Mouse (Mus musculus) liver, embryonic 13.5 days (tissue): ENCODE results near the gene Hoxd13. TPM values are rescaled to one million over a fixed set of nuclear protein-coding genes. Genes with fewer than 3 reads are reported as not detected.

Source experiments
- ATAC-seq: fragments of 200-750 bp; cut with Nextera tagmentation; 2 replicates; pipeline ENCODE4 v1.8.0; 2017; ENCODE audit warnings: low read depth, mild to moderate bottlenecking, moderate number of reproducible peaks, moderate library complexity
- DNase-seq: peaks from one replicate; pipeline ENCODE4 v3.0.0; 2022
- H3K27ac ChIP-seq: fragments of 300-500 bp; sonication (generic); 2 replicates; pipeline ENCODE4 v1.5.1; 2015; ENCODE audit warnings: moderate library complexity, mild to moderate bottlenecking, inconsistent platforms
- H3K27me3 ChIP-seq: fragments of 300-500 bp; sonication (generic); 2 replicates; pipeline ENCODE4 v1.6.1; 2015; ENCODE audit warnings: mild to moderate bottlenecking, inconsistent platforms
- H3K36me3 ChIP-seq: fragments of 300-500 bp; sonication (generic); 2 replicates; pipeline ENCODE4 v1.6.1; 2015; ENCODE audit warnings: mild to moderate bottlenecking, inconsistent platforms
- H3K4me1 ChIP-seq: fragments of 300-500 bp; sonication (generic); replicated peaks from 2 replicates; pipeline ENCODE4 v1.6.1; 2015; ENCODE audit warnings: inconsistent platforms
- H3K4me2 ChIP-seq: fragments of 300-500 bp; sonication (generic); 2 replicates; pipeline ENCODE4 v1.6.1; 2015; ENCODE audit warnings: inconsistent platforms, mild to moderate bottlenecking, moderate library complexity
- H3K4me3 ChIP-seq: fragments of 300-500 bp; sonication (generic); replicated peaks from 2 replicates; pipeline ENCODE4 v1.5.1; 2015; ENCODE audit warnings: mild to moderate bottlenecking, inconsistent platforms
- H3K9ac ChIP-seq: fragments of 300-500 bp; sonication (generic); 2 replicates; pipeline ENCODE4 v1.6.1; 2015; ENCODE audit warnings: mild to moderate bottlenecking, inconsistent platforms
- H3K9me3 ChIP-seq: fragments of 300-500 bp; sonication (generic); replicated peaks from 2 replicates; pipeline ENCODE4 v1.6.1; 2016; ENCODE audit warnings: inconsistent platforms
- WGBS: fragments of 180-500 bp; shearing (Covaris S2); methylation state at CpG from one replicate; pipeline ENCODE4 v1.1.7; 2015; ENCODE audit not compliant: insufficient replicate concordance; 5-methylcytosine and 5-hydroxymethylcytosine counted together
- microRNA-seq: library from miRNA; unstranded; fragments of <30 nt; microRNA quantifications from one replicate; pipeline ENCODE4, GENCODE M21; 2016
- polyA plus RNA-seq: library from polyadenylated mRNA; unstranded; fragments of >200 nt; fragmentation: Nextera tagmentation; extraction: Ambion mirVana; gene quantifications from 2 replicates; pipeline ENCODE4 v1.2.1, GENCODE M21; 2015

Gene Hoxd13
- polyA plus RNA-seq, 1 experiment from 2014 or later, result not detected

- H3K9me3 ChIP-seq, result no peaks in the 10 kb centered on the region
- no peak overlapping the region for H3K4me2 ChIP-seq
- no peak overlapping the region for H3K27ac ChIP-seq
- H3K4me1 ChIP-seq, result no peaks in the 10 kb centered on the region
- ATAC-seq (no peak), DNase-seq (no peak)
- H3K4me3 ChIP-seq, result no peak overlapping the region
- WGBS, result 18% methylated on average over 2 of the region's 2 CpGs
- H3K9ac ChIP-seq, result no peak overlapping the region
- no peaks in the 10 kb centered on the region for H3K36me3 ChIP-seq
- peaks cover 96% of the 10 kb centered on the region for H3K27me3 ChIP-seq
These were observed 52.3 kb downstream of the Hoxd13 start for GRCm38 (mm10) chr2:74720384-74720783.

GRCm38 (mm10) chr2:74720955-74721491, 52.9 kb downstream of the Hoxd13 start:
- no peak for ATAC-seq
- peaks cover 96% of the 10 kb centered on the region for H3K27me3 ChIP-seq
- no peak overlapping the region for H3K9ac ChIP-seq
- H3K4me3 ChIP-seq, result no peak overlapping the region
- H3K36me3 ChIP-seq, result no peaks in the 10 kb centered on the region
- H3K4me1 ChIP-seq, result no peaks in the 10 kb centered on the region
- no peak overlapping the region for H3K4me2 ChIP-seq
- no peak overlapping the region for H3K27ac ChIP-seq
- no peak for DNase-seq
- H3K9me3 ChIP-seq, result no peaks in the 10 kb centered on the region
- WGBS, result 31% methylated on average over 5 of the region's 5 CpGs

Small RNAs within 50 kb of the gene (microRNA-seq; reads per million reads assigned to microRNA genes)
- gene Gm44463, result not detected

Other genes starting within 250 kb of the Hoxd13 start
- gene Lnpk, start 88.9 kb upstream of the Hoxd13 start, polyA plus RNA-seq, result 21.5 and 28.8 TPM in 2 replicates
- gene Evx2, start 8.8 kb upstream of the Hoxd13 start, polyA plus RNA-seq, result not detected in 2 replicates
- not detected in 2 replicates for gene Hoxd12, start 6.7 kb downstream of the Hoxd13 start, polyA plus RNA-seq
- gene Hoxd11, start 11.2 kb downstream of the Hoxd13 start, polyA plus RNA-seq, result not detected in 2 replicates
- gene Hoxd10, start 23.6 kb downstream of the Hoxd13 start, polyA plus RNA-seq, result not detected in 2 replicates
- gene Hoxd9, start 29.4 kb downstream of the Hoxd13 start, polyA plus RNA-seq, result not detected in 2 replicates
- gene Hoxd8, start 36.3 kb downstream of the Hoxd13 start, polyA plus RNA-seq, result 0.08 and 0.10 TPM in 2 replicates
- gene Hoxd3, start 43.6 kb downstream of the Hoxd13 start, polyA plus RNA-seq, result 0.10 and 0.16 TPM in 2 replicates
- not detected in 2 replicates for gene Hoxd4, start 43.6 kb downstream of the Hoxd13 start, polyA plus RNA-seq
- gene Gm28230, start 58.4 kb downstream of the Hoxd13 start, polyA plus RNA-seq, result not detected in 2 replicates
- not detected in 2 replicates for gene Hoxd1, start 94.7 kb downstream of the Hoxd13 start, polyA plus RNA-seq
- gene Mtx2, start 157.5 kb downstream of the Hoxd13 start, polyA plus RNA-seq, result 74.4 and 78.7 TPM in 2 replicates